Comparison of ENCODE assay signal across 8 mouse cellular contexts in the genomic region with DNA sequence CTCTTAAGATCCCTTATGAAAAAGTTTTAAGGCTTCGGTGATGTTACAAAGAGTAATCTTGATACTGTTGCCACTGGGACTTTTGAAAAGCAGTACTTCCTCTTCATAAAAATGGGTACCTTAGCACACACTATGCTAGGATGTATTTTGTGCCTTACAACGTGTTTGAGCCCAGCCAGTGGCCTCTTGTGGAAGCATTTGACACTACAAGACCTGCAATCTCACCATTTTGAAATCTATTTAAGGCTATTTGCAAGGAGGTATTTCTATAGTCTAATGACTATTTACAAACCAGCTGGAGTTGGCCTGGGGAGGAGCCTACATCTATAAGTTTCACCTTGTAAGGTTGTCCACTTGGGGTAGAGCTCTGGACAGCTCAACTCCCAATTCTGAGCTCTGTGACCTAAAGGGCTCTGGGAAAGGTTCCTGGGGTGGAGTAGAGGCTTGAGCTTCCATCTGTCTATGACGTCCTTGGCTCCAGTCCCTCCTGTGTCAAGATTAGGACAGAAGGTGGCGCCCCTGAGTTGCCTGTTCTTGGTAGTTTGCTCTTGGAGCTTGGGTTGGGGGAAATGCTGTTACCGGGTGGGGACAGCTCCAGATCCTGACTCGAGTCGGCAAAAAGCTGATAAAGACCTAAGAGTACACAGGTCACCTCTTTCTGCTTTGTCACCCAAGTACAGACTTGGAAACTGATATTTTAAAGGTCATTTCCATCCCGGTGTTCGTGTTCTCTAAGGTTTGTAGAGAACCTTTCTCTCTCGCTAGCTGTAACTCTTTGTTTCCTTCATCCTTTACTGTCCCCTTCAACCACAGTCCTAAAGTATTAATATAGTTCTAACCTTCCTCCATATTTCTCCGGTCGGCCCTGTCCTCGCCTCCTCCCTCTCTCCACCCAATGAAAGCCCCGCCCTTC. TPM values are rescaled to one million over a fixed set of nuclear protein-coding genes. Genes with fewer than 3 reads are reported as not detected.
DNase-seq lines count a peak whose midpoint lies in the region.

No protein-coding gene starts in this region.

- H3K9me3 ChIP-seq in megakaryocyte, embryonic 14.5 days: no peaks in the 10 kb centered on the region

- H3K4me3 ChIP-seq in megakaryocyte, embryonic 14.5 days (replicated peaks): peak overlapping the region; percentile 96

- H3K36me3 ChIP-seq in megakaryocyte, embryonic 14.5 days (replicated peaks; ENCODE audit: low read length): peaks cover 45% of the 10 kb centered on the region

- peak; percentile 98 for DNase-seq in adipocyte (ENCODE audit: low spot score)
- peak; percentile 95 for DNase-seq in embryo, embryonic 10 days (ENCODE audit: low spot score)
- DNase-seq in gastrocnemius, adult 8-10 months (ENCODE audit: low spot score in 2 of 2): peak; percentile 90 to 94
- peak; percentile 90 for DNase-seq in hindlimb bud, embryonic 11.5 days (ENCODE audit: extremely low spot score, low read depth, low spot score)
- DNase-seq in left cerebral cortex, adult 8-10 months (ENCODE audit: low spot score in 2 of 2): peak; percentile 66 to 69
- peak; percentile 88 to 92 for DNase-seq in right cerebral cortex, adult 2 months (ENCODE audit: low spot score in 2 of 2)
- DNase-seq in urinary bladder, postnatal 10 days (ENCODE audit: low spot score): peak; percentile 57

- no peaks in the 10 kb centered on the region for H3K27me3 ChIP-seq in megakaryocyte, embryonic 14.5 days (replicated peaks)

- peaks cover 77% of the 10 kb centered on the region for H3K4me1 ChIP-seq in megakaryocyte, embryonic 14.5 days

RNA-seq across cellular contexts. Expression of a gene that starts 0.5 kb away (rescaled TPM):
- total RNA-seq in gastrocnemius, adult 8-10 months (2022): 10 to 100 TPM; 11.3 to 13.9 (median 12.6) TPM
- 10 to 100 TPM; 36.4 to 39.1 (median 38.4) TPM for total RNA-seq in left cerebral cortex, adult 8-10 months (2022)
- polyA plus RNA-seq in megakaryocyte, embryonic 14.5 days (2012; ENCODE audit: insufficient read depth, low replicate concordance): 6.9 and 16.7 TPM in 2 replicates

RNA-seq across cellular contexts. Expression of a gene that starts 7.8 kb away (rescaled TPM):
- 1,000 to 10,000 TPM; 3,262 to 3,916 (median 3,403) TPM for total RNA-seq in gastrocnemius, adult 8-10 months (2022)
- 1,000 to 10,000 TPM; 1,625 to 1,859 (median 1,782) TPM for total RNA-seq in left cerebral cortex, adult 8-10 months (2022)
- 796 and 843 TPM in 2 replicates for polyA plus RNA-seq in megakaryocyte, embryonic 14.5 days (2012; ENCODE audit: insufficient read depth, low replicate concordance)

RNA-seq across cellular contexts. Expression of a gene that starts 32.2 kb away (rescaled TPM):
- 10 to 100 TPM; 70.5 to 81.9 (median 74.5) TPM for total RNA-seq in gastrocnemius, adult 8-10 months (2022)
- 100 to 1,000 TPM; 118 to 126 (median 124) TPM for total RNA-seq in left cerebral cortex, adult 8-10 months (2022)
- polyA plus RNA-seq in megakaryocyte, embryonic 14.5 days (2012; ENCODE audit: insufficient read depth, low replicate concordance): 77.9 and 96.2 TPM in 2 replicates

RNA-seq across cellular contexts. Expression of a gene that starts 55.5 kb away (rescaled TPM):
- 100 to 1,000 TPM; 367 to 418 (median 380) TPM for total RNA-seq in gastrocnemius, adult 8-10 months (2022)
- 100 to 1,000 TPM; 335 to 362 (median 360) TPM for total RNA-seq in left cerebral cortex, adult 8-10 months (2022)
- polyA plus RNA-seq in megakaryocyte, embryonic 14.5 days (2012; ENCODE audit: insufficient read depth, low replicate concordance): 24.2 and 146 TPM in 2 replicates

Comparison
In these comparisons a context has a peak if more than half of its experiments do, and no peak if none do; other contexts are left out.
1. Peak in every context shown above with its lines: DNase-seq and H3K4me3 ChIP-seq.